ENCODE assay signal across 7 mouse cellular contexts in genomic region chr4:105181014-105181658, GRCm38 (mm10). TPM values are rescaled to one million over a fixed set of nuclear protein-coding genes. Genes with fewer than 3 reads are reported as not detected.
DNase-seq lines count a peak whose midpoint lies in the region; ATAC-seq and TF ChIP-seq lines count a peak whose summit lies in the region.

No protein-coding gene starts in this region.

- H3K4me1 ChIP-seq in cerebellum, adult 2 months (ENCODE audit: control insufficient read depth, insufficient read depth, low read length): no peaks in the 10 kb centered on the region
- H3K4me1 ChIP-seq in embryonic facial prominence, embryonic 10.5 days: peaks cover 61% of the 10 kb centered on the region
- H3K4me1 ChIP-seq in hindbrain, postnatal 0 days (ENCODE audit: insufficient read depth, low read length): peaks cover 23% of the 10 kb centered on the region
- H3K4me1 ChIP-seq in neural tube, embryonic 12.5 days: peaks cover 44% of the 10 kb centered on the region
- H3K4me1 ChIP-seq in intestine, postnatal 0 days (replicated peaks; ENCODE audit: control insufficient read depth, insufficient read depth, low read length): 0 out of 2 replicates have a peak, but pooled peaks cover 2% of the 10 kb centered on the region

- H3K9me3 ChIP-seq in embryonic facial prominence, embryonic 10.5 days: no peaks in the 10 kb centered on the region
- no peaks in the 10 kb centered on the region for H3K9me3 ChIP-seq in hindbrain, postnatal 0 days (ENCODE audit: low read length)
- H3K9me3 ChIP-seq in neural tube, embryonic 12.5 days: no peaks in the 10 kb centered on the region
- no peaks in the 10 kb centered on the region for H3K9me3 ChIP-seq in intestine, postnatal 0 days (ENCODE audit: control insufficient read depth)

- H3K4me3 ChIP-seq in cerebellum, adult 2 months (replicated peaks; ENCODE audit: insufficient read depth, low read depth, low read length): no peak overlapping the region
- peak overlapping the region; percentile 23; the same call in 1 of the 2 replicates for H3K4me3 ChIP-seq in embryonic facial prominence, embryonic 10.5 days
- H3K4me3 ChIP-seq in hindbrain, postnatal 0 days (ENCODE audit: low read length): no peak overlapping the region
- no peak overlapping the region for H3K4me3 ChIP-seq in neural tube, embryonic 12.5 days
- H3K4me3 ChIP-seq in intestine, postnatal 0 days (ENCODE audit: low read depth, low read length): no peak overlapping the region

- WGBS in cerebellum, adult 2 months: 23% methylated on average over 16 of the region's 16 CpGs
- 25% methylated on average over 16 of the region's 16 CpGs for WGBS in embryonic facial prominence, embryonic 10.5 days
- 15% methylated on average over 15 of the region's 16 CpGs for WGBS in hindbrain, postnatal 0 days
- 24% methylated on average over 16 of the region's 16 CpGs for WGBS in neural tube, embryonic 12.5 days
- WGBS in intestine, postnatal 0 days: 73% methylated on average over 15 of the region's 16 CpGs

- H3K4me2 ChIP-seq in hindbrain, postnatal 0 days (ENCODE audit: low read depth, low read length): peak overlapping the region; percentile 32
- H3K4me2 ChIP-seq in neural tube, embryonic 12.5 days (replicated peaks): peak overlapping the region; percentile 48
- H3K4me2 ChIP-seq in intestine, postnatal 0 days (replicated peaks; ENCODE audit: low read depth): no peak overlapping the region

- H3K9ac ChIP-seq in hindbrain, postnatal 0 days (replicated peaks; ENCODE audit: low read length): no peak overlapping the region
- peak overlapping the region; percentile 17; the same call in 1 of the 2 replicates for H3K9ac ChIP-seq in neural tube, embryonic 12.5 days
- no peak overlapping the region for H3K9ac ChIP-seq in intestine, postnatal 0 days (ENCODE audit: low read depth, low read length)

- H3K27ac ChIP-seq in cerebellum, adult 2 months (ENCODE audit: insufficient read depth, low read length): peak overlapping the region; percentile 69; the same call in 1 of the 2 replicates
- peak overlapping the region; percentile 78 for H3K27ac ChIP-seq in embryonic facial prominence, embryonic 10.5 days (replicated peaks)
- peak overlapping the region; percentile 76 for H3K27ac ChIP-seq in hindbrain, postnatal 0 days
- peak overlapping the region; percentile 68 for H3K27ac ChIP-seq in neural tube, embryonic 12.5 days
- H3K27ac ChIP-seq in intestine, postnatal 0 days (ENCODE audit: low read depth, low read length): no peak overlapping the region

- H3K27me3 ChIP-seq in cerebellum, adult 2 months (ENCODE audit: control insufficient read depth, insufficient read depth, low read length): no peaks in the 10 kb centered on the region; the same call in 1 of the 2 replicates
- no peaks in the 10 kb centered on the region for H3K27me3 ChIP-seq in embryonic facial prominence, embryonic 10.5 days (replicated peaks; ENCODE audit: low read depth, poor library complexity, severe bottlenecking)
- H3K27me3 ChIP-seq in hindbrain, postnatal 0 days (ENCODE audit: insufficient read depth, low read length): no peaks in the 10 kb centered on the region
- no peaks in the 10 kb centered on the region for H3K27me3 ChIP-seq in neural tube, embryonic 12.5 days (replicated peaks)
- no peaks in the 10 kb centered on the region for H3K27me3 ChIP-seq in intestine, postnatal 0 days (replicated peaks; ENCODE audit: control insufficient read depth, insufficient read depth, low read length)

- TF ChIP-seq CTCF in cerebellum, adult 2 months (IDR thresholded peaks at IDR 0.05; ENCODE audit: borderline replicate concordance, insufficient read depth, low read depth, low read length): no peak
- no peak for TF ChIP-seq CTCF in hindbrain, postnatal 0 days (IDR thresholded peaks at IDR 0.05; ENCODE audit: low read depth)
- no peak for TF ChIP-seq CTCF in intestine, postnatal 0 days (IDR thresholded peaks at IDR 0.05; ENCODE audit: low read depth)

- peak; percentile 92 for ATAC-seq in hindbrain, postnatal 0 days
- peak; percentile 92 for ATAC-seq in neural tube, embryonic 12.5 days (ENCODE audit: low FRiP score, low read depth)
- ATAC-seq in intestine, postnatal 0 days: no peak

- no peak for TF ChIP-seq POLR2A in cerebellum, adult 2 months (IDR thresholded peaks at IDR 0.05; ENCODE audit: borderline replicate concordance, insufficient read depth, low read length)

- peaks cover 55% of the 10 kb centered on the region for H3K36me3 ChIP-seq in embryonic facial prominence, embryonic 10.5 days (replicated peaks)
- H3K36me3 ChIP-seq in hindbrain, postnatal 0 days (ENCODE audit: insufficient read depth, low read length): no peaks in the 10 kb centered on the region
- H3K36me3 ChIP-seq in neural tube, embryonic 12.5 days: no peaks in the 10 kb centered on the region
- H3K36me3 ChIP-seq in intestine, postnatal 0 days (ENCODE audit: control insufficient read depth, insufficient read depth): peaks cover 7% of the 10 kb centered on the region; the same call in 1 of the 2 replicates

- peak in 1 of 2 experiments; percentile 55 for DNase-seq in cerebellum, adult 2 months
- peak; percentile 40 for DNase-seq in embryonic facial prominence, embryonic 10.5 days (ENCODE audit: low spot score)
- DNase-seq in hindbrain, postnatal 0 days (ENCODE audit: low spot score): peak; percentile 90
- DNase-seq in c-Kit-positive CD71-positive TER-119-positive erythroid progenitor cells, embryonic 14.5 days (ENCODE audit: low spot score): no peak
- DNase-seq in thymus, adult 18-20 months: no peak

RNA-seq across cellular contexts. Expression of gene Plpp3, which starts 24.0 kb away (rescaled TPM):
- polyA plus RNA-seq in cerebellum, adult 2 months (2012; rRNA removed): 158 and 170 TPM in 2 replicates
- polyA plus RNA-seq in embryonic facial prominence, embryonic 10.5 days (2016; fragmentation: Nextera tagmentation; extraction: Ambion mirVana): 67.6 and 77.1 TPM in 2 replicates
- 167 and 174 TPM in 2 replicates for total RNA-seq in hindbrain, postnatal 0 days (2014; rRNA removed)
- polyA plus RNA-seq in hindbrain, postnatal 0 days (2015; fragmentation: Nextera tagmentation; extraction: Ambion mirVana): 180 and 198 TPM in 2 replicates
- 55.7 and 57.7 TPM in 2 replicates for polyA plus RNA-seq in neural tube, embryonic 12.5 days (2016; fragmentation: Nextera tagmentation; extraction: Ambion mirVana)
- polyA plus RNA-seq in intestine, postnatal 0 days (2015; fragmentation: Nextera tagmentation; extraction: Ambion mirVana): 84.1 and 84.3 TPM in 2 replicates

Comparison
In these comparisons a context has a peak if more than half of its experiments do, and no peak if none do; other contexts are left out.
1. DNase-seq: peak in embryonic facial prominence, embryonic 10.5 days (single experiment) and hindbrain, postnatal 0 days (single experiment); none in c-Kit-positive CD71-positive TER-119-positive erythroid progenitor cells, embryonic 14.5 days (single experiment) and thymus, adult 18-20 months (0 of 2).